Mouse (Mus musculus) lung, postnatal 10 days (tissue): ENCODE data around the gene Stub1.
"Not testable (repeated sequence)": the region's sequence is repeated elsewhere in the genome, so short reads cannot be mapped to it uniquely, and the experiment has no call there.

Source experiments
- DNase-seq: peaks from one replicate; pipeline ENCODE4 v3.0.0; 2021

Stub1 gene

GRCm38 (mm10) chr17:25818851-25819780, 14.1 kb downstream of the Stub1 start:
- DNase-seq = no peak

- DNase-seq = no peak
Measured at GRCm38 (mm10) chr17:25817662-25818061, 15.5 kb downstream of the Stub1 start.

GRCm38 (mm10) chr17:25813471-25813870, 19.7 kb downstream of the Stub1 start:
- DNase-seq = peak; percentile 92

GRCm38 (mm10) chr17:25810890-25811289, 22.3 kb downstream of the Stub1 start:
- no peak for DNase-seq

- no peak for DNase-seq
Measured at GRCm38 (mm10) chr17:25809606-25810340, 23.4 kb downstream of the Stub1 start.

GRCm38 (mm10) chr17:25808789-25809605, 24.2 kb downstream of the Stub1 start, which contains the start of gene Fbxl16:
TSS of gene Fbxl16 (plus strand) at chr17:25809085.
- DNase-seq = peak; percentile 76

GRCm38 (mm10) chr17:25808028-25808427, 25.2 kb downstream of the Stub1 start:
- DNase-seq = no peak

GRCm38 (mm10) chr17:25807452-25807851, 25.8 kb downstream of the Stub1 start:
- not testable (repeated sequence) for DNase-seq

- no peak for DNase-seq
Measured at GRCm38 (mm10) chr17:25806507-25806906, 26.7 kb downstream of the Stub1 start.

- peak; percentile 52 for DNase-seq
Measured at GRCm38 (mm10) chr17:25802825-25803517, 30.2 kb downstream of the Stub1 start.

- peak; percentile 82 for DNase-seq
Measured at GRCm38 (mm10) chr17:25801029-25801428, 32.2 kb downstream of the Stub1 start.

- DNase-seq = peak; percentile 94
Measured at GRCm38 (mm10) chr17:25796951-25797369, 36.2 kb downstream of the Stub1 start, which contains the start of gene Metrn. TSS of gene Metrn (minus strand) at chr17:25797136.

GRCm38 (mm10) chr17:25796211-25796771, 36.9 kb downstream of the Stub1 start:
- DNase-seq = peak; percentile 25

GRCm38 (mm10) chr17:25795609-25796092, 37.6 kb downstream of the Stub1 start, which contains the start of gene AC134908.4:
TSS of gene AC134908.4 (minus strand) at chr17:25795659.
- no peak for DNase-seq

- DNase-seq = no peak
Measured at GRCm38 (mm10) chr17:25794998-25795397, 38.2 kb downstream of the Stub1 start.

- DNase-seq = no peak
Measured at GRCm38 (mm10) chr17:25794197-25794596, 39.0 kb downstream of the Stub1 start.

- peak; percentile 92 for DNase-seq
Measured at GRCm38 (mm10) chr17:25792615-25793014, 40.6 kb downstream of the Stub1 start, which contains the start of gene Fam173a. TSS of gene Fam173a (minus strand) at chr17:25792901.

GRCm38 (mm10) chr17:25791843-25792527, 41.2 kb downstream of the Stub1 start:
- DNase-seq = peak; percentile 94

GRCm38 (mm10) chr17:25791320-25791842, 41.8 kb downstream of the Stub1 start:
- DNase-seq = no peak

- no peak for DNase-seq
Measured at GRCm38 (mm10) chr17:25786781-25787504, 46.3 kb downstream of the Stub1 start.
